Mouse (Mus musculus) E14TG2a.4 (cell line): ENCODE measurements at regions not wholly inside any gene's neighbourhood (a gene's known extent, or its start where the extent isn't known, plus 50 kb on each side); places are given as distances from the start of the nearest gene placed in this dataset.

Experiments used
- CTCF ChIP-seq: conservative IDR thresholded peaks from 2 replicates; pipeline ENCODE4 v1.5.1; 2014; ENCODE audit warnings: low read length
- NANOG ChIP-seq: IDR thresholded peaks from 2 replicates; pipeline ENCODE4 v1.6.1; 2014; ENCODE audit warnings: borderline replicate concordance, low read length, mixed read lengths
- POU5F1 ChIP-seq: IDR thresholded peaks from 2 replicates; pipeline ENCODE4 v1.6.1; 2014; ENCODE audit warnings: low read length, borderline replicate concordance

- TF ChIP-seq CTCF (no peak), NANOG (no peak), POU5F1 (no peak)
These were observed 55.4 kb downstream of the Tas2r134 start for GRCm38 (mm10) chr2:51682745-51683144.
